Mouse (Mus musculus) embryonic fibroblast, embryonic 13.5 days (primary cell): ENCODE data around the gene Anxa6.

Experiments used
- CTCF ChIP-seq: IDR thresholded peaks from 2 replicates; pipeline ENCODE4 v1.5.1; 2011; ENCODE audit warnings: mild to moderate bottlenecking, control low read depth, low read length, moderate library complexity, borderline replicate concordance; ENCODE audit not compliant: insufficient read depth
- POLR2A ChIP-seq: IDR thresholded peaks from 2 replicates; pipeline ENCODE4 v1.6.1; 2011; ENCODE audit warnings: low read depth, mild to moderate bottlenecking, control low read depth, low read length, moderate library complexity

DNA sequence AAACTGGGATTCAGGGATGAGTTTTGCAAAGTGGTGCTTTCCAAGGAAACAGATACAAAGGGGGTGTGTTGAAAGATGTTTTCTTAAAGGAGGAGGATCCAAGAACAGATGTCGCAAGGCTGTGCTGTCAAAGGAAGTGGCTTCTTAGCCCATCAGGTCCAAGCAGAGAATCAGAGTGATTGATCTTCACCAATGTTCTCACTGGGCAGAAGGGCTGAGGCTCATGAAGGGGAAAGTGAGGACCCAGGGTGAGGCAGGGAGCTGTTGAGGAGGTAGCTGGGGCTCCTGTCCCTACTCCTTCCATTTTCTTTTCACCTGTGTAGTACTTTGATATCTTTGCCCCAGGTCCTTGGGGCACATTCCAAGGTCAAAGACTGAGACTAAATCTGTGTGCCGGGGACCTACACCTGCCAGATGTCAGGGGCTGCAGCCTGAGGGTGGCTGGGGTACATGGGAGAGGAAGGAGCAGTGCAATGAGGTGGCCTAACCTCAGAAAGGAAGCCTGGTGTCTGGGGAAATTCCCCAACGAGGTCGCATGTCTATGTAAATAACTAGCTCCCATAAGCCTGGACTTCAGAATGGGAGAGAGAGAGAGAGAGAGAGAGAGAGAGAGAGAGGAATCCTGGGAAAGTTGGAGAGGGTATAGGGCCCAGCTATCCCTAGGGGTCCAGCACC, 61.1 kb downstream of the Anxa6 start:
- TF ChIP-seq CTCF: no peak
- TF ChIP-seq POLR2A: no peak
